Mouse (Mus musculus) B cell, adult 2 months (primary cell): ENCODE data around the gene Ccdc191.

Experiments
- DNase-seq, 2 experiments: peaks; one replicate each; pipeline ENCODE4 v3.0.0; 2022

Gene Ccdc191

GRCm38 (mm10) chr16:43994623-43995022 is 105.0 kb downstream of the Ccdc191 start:
- DNase-seq, result no peak

- no peak for DNase-seq
Measured at GRCm38 (mm10) chr16:43999111-43999510, 109.5 kb downstream of the Ccdc191 start.

- DNase-seq, result no peak
Measured at GRCm38 (mm10) chr16:43999541-43999940, 109.9 kb downstream of the Ccdc191 start.

- DNase-seq, result no peak
Measured at GRCm38 (mm10) chr16:44002086-44002485, 112.5 kb downstream of the Ccdc191 start.

- DNase-seq, result no peak
Measured at GRCm38 (mm10) chr16:44011010-44011409, 121.4 kb downstream of the Ccdc191 start.
